Mouse (Mus musculus) layer of hippocampus, postnatal 14 days (tissue): ENCODE measurements around the gene St8sia4. TPM values are rescaled to one million over a fixed set of nuclear protein-coding genes. Genes with fewer than 3 reads are reported as not detected.
"Not testable (repeated sequence)": the region's sequence is repeated elsewhere in the genome, so short reads cannot be mapped to it uniquely, and the experiment has no call there.

Experiments used
- DNase-seq, 2 experiments: peaks; one replicate each; pipeline ENCODE4 v3.0.0; 2021 to 2022; ENCODE audit warnings: low spot score in 2 of 2, mixed read lengths in 1 of 2
- total RNA-seq, 2 experiments: library from RNA; stranded (reverse); gene quantifications; 2 replicates each; pipeline ENCODE4 v1.2.3; 2021

St8sia4 gene
- total RNA-seq, 2 experiments from 2014 or later = 11.4 to 12.7 TPM

GRCm38 (mm10) chr1:95598108-95598507, 69.3 kb downstream of the St8sia4 start:
- DNase-seq = no peak

- no peak for DNase-seq
These were observed 70.5 kb downstream of the St8sia4 start for GRCm38 (mm10) chr1:95596825-95597224.

GRCm38 (mm10) chr1:95591101-95591500, 76.3 kb downstream of the St8sia4 start:
- no peak for DNase-seq

DNA sequence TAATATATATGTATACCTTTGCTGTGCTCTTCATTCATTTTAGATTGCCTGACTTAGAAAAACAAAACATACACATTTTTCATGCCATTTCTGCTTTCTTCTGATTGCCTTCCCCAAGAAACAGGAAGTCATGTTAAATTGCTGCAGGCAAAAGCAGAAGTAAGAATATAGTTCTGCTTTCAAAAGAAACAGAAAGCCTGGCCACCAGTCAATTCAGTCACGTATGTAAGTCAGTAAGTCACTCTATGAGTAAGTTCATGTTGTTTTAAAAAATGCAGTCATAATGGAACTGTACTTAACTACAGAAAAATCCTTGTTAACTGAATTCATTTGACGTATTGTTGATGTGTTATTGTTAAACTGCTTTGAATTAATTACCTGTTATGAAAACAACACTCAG, 77.3 kb downstream of the St8sia4 start:
- DNase-seq = no peak

DNA sequence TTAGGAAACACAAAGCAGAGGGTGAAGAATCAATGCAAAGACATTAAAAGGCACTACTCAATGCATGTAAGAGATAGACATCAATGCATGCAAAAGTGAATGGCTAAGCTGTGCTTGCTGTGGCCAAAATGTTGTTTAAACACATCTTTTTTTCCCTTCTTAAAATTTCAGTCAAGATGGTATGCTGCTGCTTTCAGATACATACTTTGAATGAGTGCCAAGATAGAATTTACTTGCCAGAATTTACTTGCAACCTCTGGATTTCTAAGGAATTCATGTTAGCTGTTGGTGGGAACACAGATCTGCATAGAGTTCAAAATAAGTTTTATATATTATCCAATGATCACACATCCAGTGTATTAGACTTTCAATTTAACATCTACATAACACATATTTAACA, 77.9 kb downstream of the St8sia4 start:
- no peak for DNase-seq

DNA sequence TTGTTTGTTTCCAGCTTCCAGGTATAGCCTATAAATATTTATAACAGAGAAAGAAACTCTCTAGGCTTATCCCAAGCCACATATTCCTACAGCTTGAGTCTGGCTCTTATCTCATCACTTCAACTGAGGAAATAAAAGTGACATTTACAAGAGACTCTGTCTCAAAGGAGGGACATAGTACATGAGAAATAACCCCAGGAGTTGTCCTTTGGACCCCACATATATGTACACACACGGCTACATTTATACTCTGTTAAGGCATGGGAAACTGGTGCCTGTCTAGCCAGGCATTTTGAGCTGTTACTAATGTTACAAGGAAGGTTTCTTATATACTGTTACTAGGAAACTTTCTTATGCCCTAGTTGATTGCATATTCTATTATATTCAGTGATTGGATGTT, 84.1 kb downstream of the St8sia4 start:
- no peak for DNase-seq

DNA sequence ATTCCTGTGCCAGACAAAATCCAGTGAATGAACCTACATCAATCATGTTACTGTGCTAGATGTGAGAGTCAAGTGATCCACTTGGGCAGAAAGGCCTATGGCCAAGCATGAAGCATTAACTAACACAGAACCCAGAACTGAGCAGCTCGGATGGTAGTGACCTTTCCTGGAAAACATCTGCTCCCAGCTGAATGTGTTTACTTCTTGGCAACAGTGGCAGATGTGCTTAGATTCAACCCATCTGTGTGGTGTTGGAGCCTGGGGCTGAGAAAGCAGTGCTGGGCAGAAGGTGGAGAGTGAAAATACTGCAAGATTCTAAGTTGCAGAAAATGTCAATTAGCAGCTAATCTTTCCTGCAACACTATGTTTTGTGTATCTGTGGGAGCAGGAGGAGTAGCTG, 85.1 kb downstream of the St8sia4 start:
- no peak for DNase-seq

DNA sequence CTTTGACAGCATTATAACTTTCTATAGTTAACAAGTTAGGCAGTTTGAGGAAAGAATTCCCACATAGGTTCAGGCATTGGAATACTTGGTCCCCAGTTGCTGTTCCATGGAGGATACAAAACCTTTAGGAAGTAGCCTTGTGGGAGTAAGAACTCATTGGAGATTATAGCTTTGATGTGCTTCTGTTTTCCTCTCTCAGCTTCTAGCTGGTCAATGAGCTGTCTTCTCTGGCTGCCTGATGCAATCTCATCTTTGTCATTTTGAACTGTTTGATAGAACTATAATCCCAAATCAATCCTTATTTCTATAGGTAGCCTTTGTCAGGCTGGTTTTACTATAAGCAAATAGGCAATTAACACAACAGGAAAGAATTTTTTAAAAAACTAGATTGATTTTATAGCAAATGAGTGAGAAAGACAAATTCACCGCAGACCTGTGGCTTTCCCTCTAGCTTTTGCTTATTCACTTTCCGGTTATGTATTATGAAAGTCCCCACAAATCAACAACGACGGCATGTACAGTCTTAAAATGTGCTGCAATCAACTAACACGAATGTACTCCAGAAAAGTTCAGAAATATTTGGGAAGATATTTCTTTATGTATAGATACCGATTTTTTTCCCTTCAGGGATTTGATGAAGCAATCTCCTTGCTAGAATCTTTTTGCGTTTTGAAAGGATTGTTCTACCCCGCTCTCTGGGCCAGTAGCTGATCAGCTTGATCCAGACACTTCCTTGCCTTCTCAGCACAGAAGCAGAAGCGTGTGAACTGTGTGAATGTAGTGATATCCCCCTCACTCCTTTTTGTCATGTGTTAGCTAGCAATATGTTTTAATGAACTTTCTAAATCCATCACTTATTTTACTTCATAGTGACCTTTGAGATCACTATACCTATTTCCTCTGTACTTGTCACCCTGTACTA, 94.5 kb downstream of the St8sia4 start:
- no peak for DNase-seq

GRCm38 (mm10) chr1:95571106-95571505, 96.3 kb downstream of the St8sia4 start:
- no peak for DNase-seq

DNA sequence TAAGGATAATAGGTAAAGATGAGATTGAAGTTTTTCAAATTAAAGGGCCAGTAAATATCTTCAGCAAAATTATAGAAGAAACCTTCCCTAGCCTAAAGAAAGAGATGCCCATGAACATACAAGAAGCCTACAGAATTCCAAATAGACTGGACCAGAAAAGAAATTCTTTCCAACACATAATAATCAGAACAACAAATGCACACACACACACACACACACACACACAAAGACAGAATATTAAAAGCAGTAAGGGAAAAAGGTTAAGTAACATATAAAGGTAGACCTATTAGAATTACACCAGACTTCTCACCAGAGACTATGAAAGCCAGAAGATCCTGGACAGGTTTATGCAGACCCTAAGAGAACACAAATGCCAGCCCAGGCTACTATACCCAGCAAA, 112.8 kb downstream of the St8sia4 start:
- DNase-seq = not testable (repeated sequence)

GRCm38 (mm10) chr1:95541460-95541859, 125.9 kb downstream of the St8sia4 start:
- DNase-seq = no peak
